Mouse (Mus musculus): Measurements from ENCODE around the gene Msi2. TPM values are rescaled to one million over a fixed set of nuclear protein-coding genes. Genes with fewer than 3 reads are reported as not detected.

Msi2 gene
- polyA plus RNA-seq, 1 experiment from 2014 or later = 25.6 TPM

DNA sequence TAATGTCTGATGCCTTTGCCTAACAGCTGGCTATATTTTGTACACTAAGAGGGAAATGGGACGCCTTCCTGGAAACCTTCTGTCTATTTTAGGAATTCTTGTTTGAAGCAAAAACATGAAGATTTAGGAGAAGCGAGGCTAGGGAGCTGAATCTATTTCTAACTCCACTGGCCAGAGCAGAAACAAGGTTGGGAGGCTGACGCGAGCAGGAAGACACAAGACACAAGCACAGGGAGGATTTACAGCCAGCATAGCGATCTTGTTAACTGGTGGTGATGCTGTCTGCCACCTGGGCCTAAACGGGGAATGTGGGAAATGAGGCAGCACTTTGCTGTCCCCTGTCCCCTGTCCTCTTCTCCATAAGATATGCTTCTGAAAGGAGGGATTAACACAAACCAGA lies 134.4 kb downstream of the Msi2 start:
- no peak overlapping the region for H3K4me3 ChIP-seq (ENCODE audit: low read depth, low read length)
- ATAC-seq (ENCODE audit: low read depth) = no peak
- H3K36me3 ChIP-seq (ENCODE audit: control insufficient read depth, insufficient read depth, low read length) = no peaks in the 10 kb centered on the region
- WGBS = 7% methylated on average over 6 of the region's 6 CpGs
- H3K9ac ChIP-seq (replicated peaks; ENCODE audit: low read depth, low read length) = no peak overlapping the region
- peak overlapping the region; percentile 78 for H3K27ac ChIP-seq (ENCODE audit: low read depth, low read length)
- H3K4me2 ChIP-seq (ENCODE audit: low read depth, low read length) = no peak overlapping the region
- peaks cover 74% of the 10 kb centered on the region for H3K4me1 ChIP-seq (ENCODE audit: control insufficient read depth, insufficient read depth, low read length)
- no peaks in the 10 kb centered on the region for H3K27me3 ChIP-seq (ENCODE audit: control insufficient read depth, insufficient read depth, low read length)
- no peaks in the 10 kb centered on the region for H3K9me3 ChIP-seq (ENCODE audit: control insufficient read depth, low read length)

DNA sequence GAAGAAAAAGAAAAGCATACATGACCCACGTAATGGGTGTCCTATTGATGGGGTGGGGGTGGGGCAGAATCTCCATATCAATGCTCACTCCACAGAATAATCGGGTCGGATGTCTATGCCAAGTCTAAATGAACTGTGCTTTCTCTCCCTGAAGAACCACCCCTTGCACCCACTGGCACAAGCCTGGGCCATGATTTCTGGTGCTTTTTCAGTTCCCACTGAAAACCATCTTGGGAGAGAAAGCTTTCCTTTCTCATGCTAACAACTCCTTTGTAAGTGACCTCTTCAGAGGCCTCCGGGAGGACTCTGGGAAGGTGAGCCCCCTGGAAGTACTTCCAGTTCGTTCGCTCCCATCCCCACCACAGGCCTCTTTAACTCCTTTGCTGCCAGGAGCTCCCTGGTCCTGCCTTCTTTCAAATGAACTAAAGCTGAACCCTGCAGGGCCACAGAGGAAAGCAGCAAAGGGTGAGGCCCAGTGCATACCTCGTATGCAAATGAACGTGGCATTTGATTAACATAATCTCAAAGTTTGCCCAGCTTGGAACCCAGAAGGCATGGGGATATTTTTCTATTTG lies 135.0 kb downstream of the Msi2 start:
- Histone ChIP-seq H3K9me3 (ENCODE audit: control insufficient read depth, low read length) (no peaks in the 10 kb centered on the region), H3K4me1 (ENCODE audit: control insufficient read depth, insufficient read depth, low read length) (peaks cover 69% of the 10 kb centered on the region), H3K27ac (ENCODE audit: low read depth, low read length) (peak overlapping the region; percentile 78), H3K4me2 (ENCODE audit: low read depth, low read length) (0 out of 2 replicates have a peak overlapping the region, but pooled peaks have one; percentile 1), H3K36me3 (ENCODE audit: control insufficient read depth, insufficient read depth, low read length) (no peaks in the 10 kb centered on the region), H3K9ac (replicated peaks; ENCODE audit: low read depth, low read length) (no peak overlapping the region; the same call in 1 of the 2 replicates), H3K4me3 (ENCODE audit: low read depth, low read length) (no peak overlapping the region), H3K27me3 (ENCODE audit: control insufficient read depth, insufficient read depth, low read length) (no peaks in the 10 kb centered on the region)
- ATAC-seq (ENCODE audit: low read depth) = peak; percentile 69; the same call in 1 of the 2 replicates
- WGBS = 5% methylated on average over 8 of the region's 8 CpGs

DNA sequence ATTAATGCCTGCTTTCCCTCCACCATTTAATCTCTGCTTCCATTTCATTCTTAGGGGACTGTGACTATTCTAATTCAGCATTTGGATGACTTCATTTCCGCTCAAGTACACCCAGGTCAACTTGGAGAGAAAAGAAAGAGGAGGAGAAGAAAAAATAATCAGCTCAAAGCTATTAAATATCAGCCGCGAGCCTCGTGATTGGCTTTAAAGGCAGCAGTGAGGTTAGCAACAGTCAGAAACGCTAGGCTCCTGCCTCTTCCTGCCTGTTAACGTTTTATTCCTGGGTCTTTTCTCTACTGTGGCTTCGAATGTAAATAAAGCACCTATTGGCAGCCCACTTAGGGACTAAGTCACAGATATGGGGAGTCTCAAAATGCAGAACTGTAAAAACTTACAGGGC lies 135.5 kb downstream of the Msi2 start:
- Histone ChIP-seq H3K4me3 (ENCODE audit: low read depth, low read length) (no peak overlapping the region), H3K9me3 (ENCODE audit: control insufficient read depth, low read length) (no peaks in the 10 kb centered on the region), H3K4me2 (ENCODE audit: low read depth, low read length) (peak overlapping the region; percentile 1; the same call in 1 of the 2 replicates), H3K27ac (ENCODE audit: low read depth, low read length) (peak overlapping the region; percentile 78), H3K36me3 (ENCODE audit: control insufficient read depth, insufficient read depth, low read length) (no peaks in the 10 kb centered on the region), H3K4me1 (ENCODE audit: control insufficient read depth, insufficient read depth, low read length) (peaks cover 63% of the 10 kb centered on the region), H3K27me3 (ENCODE audit: control insufficient read depth, insufficient read depth, low read length) (no peaks in the 10 kb centered on the region), H3K9ac (replicated peaks; ENCODE audit: low read depth, low read length) (no peak overlapping the region; the same call in 1 of the 2 replicates)
- 4% methylated on average over 7 of the region's 7 CpGs for WGBS
- ATAC-seq (ENCODE audit: low read depth) = peak; percentile 7; the same call in 1 of the 2 replicates

DNA sequence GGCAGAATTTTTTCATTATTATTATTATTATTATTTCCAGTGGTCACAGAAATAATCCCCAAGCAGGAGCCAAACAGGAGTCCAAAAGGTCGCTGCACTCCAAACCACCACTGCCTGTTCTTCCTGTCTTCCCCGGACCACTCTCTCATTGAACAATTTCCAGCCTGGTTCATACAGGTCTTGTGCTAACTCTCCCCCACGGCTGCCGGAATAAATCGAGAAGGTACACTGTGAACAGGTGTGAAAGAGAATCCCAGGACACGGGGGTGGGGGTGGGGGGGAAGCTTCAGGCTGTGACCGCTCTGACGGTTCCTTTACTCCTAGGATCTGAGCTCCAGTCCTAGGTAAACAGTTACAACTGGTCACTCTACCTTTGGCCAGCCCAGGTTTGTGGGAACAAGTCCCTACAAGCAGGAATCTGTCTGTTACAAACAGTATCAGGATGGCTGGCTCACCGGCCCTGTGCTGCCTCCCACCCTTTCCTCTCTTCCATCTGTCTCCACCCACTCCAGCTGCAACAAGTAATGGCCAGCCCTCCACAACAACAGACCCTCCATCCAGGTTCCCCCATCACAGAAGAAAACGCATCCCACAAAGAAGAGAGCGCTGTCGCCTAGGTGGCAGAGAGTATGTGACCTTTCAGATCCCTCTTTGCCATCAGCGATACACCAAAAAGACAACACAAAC lies 136.1 kb downstream of the Msi2 start:
- no peak for ATAC-seq (ENCODE audit: low read depth)
- no peaks in the 10 kb centered on the region for H3K27me3 ChIP-seq (ENCODE audit: control insufficient read depth, insufficient read depth, low read length)
- peak overlapping the region; percentile 1; the same call in 1 of the 2 replicates for H3K4me2 ChIP-seq (ENCODE audit: low read depth, low read length)
- H3K4me1 ChIP-seq (ENCODE audit: control insufficient read depth, insufficient read depth, low read length) = peaks cover 62% of the 10 kb centered on the region
- no peaks in the 10 kb centered on the region for H3K9me3 ChIP-seq (ENCODE audit: control insufficient read depth, low read length)
- H3K9ac ChIP-seq (replicated peaks; ENCODE audit: low read depth, low read length) = no peak overlapping the region
- no peaks in the 10 kb centered on the region for H3K36me3 ChIP-seq (ENCODE audit: control insufficient read depth, insufficient read depth, low read length)
- peak overlapping the region; percentile 78 for H3K27ac ChIP-seq (ENCODE audit: low read depth, low read length)
- 14% methylated on average over 13 of the region's 13 CpGs for WGBS
- no peak overlapping the region for H3K4me3 ChIP-seq (ENCODE audit: low read depth, low read length)

DNA sequence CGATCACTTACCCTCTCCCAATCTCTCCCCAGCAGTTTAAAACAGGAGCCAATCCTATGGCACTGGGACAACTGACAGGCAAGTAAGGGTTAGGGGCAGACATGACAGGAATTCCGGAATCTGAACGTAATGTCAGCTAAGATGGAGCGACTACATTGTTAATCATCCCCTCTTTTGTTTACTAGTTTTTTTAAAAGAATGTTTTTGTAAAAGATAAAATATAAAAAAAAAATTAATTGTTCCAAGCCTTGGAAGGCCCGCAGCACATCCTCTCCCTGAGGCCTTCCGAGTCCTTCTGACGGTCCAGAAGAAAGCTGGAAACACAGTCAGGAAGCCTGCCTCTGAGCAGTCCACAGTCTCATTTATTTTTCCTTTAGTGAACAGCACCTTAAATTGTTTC lies 136.9 kb downstream of the Msi2 start:
- 53% methylated on average over 7 of the region's 7 CpGs for WGBS
- no peaks in the 10 kb centered on the region for H3K36me3 ChIP-seq (ENCODE audit: control insufficient read depth, insufficient read depth, low read length)
- H3K4me1 ChIP-seq (ENCODE audit: control insufficient read depth, insufficient read depth, low read length) = peaks cover 59% of the 10 kb centered on the region
- ATAC-seq (ENCODE audit: low read depth) = no peak
- H3K4me3 ChIP-seq (ENCODE audit: low read depth, low read length) = no peak overlapping the region
- H3K9ac ChIP-seq (replicated peaks; ENCODE audit: low read depth, low read length) = no peak overlapping the region
- no peaks in the 10 kb centered on the region for H3K9me3 ChIP-seq (ENCODE audit: control insufficient read depth, low read length)
- peak overlapping the region; percentile 78; the same call in 1 of the 2 replicates for H3K27ac ChIP-seq (ENCODE audit: low read depth, low read length)
- H3K27me3 ChIP-seq (ENCODE audit: control insufficient read depth, insufficient read depth, low read length) = no peaks in the 10 kb centered on the region
- H3K4me2 ChIP-seq (ENCODE audit: low read depth, low read length) = no peak overlapping the region

DNA sequence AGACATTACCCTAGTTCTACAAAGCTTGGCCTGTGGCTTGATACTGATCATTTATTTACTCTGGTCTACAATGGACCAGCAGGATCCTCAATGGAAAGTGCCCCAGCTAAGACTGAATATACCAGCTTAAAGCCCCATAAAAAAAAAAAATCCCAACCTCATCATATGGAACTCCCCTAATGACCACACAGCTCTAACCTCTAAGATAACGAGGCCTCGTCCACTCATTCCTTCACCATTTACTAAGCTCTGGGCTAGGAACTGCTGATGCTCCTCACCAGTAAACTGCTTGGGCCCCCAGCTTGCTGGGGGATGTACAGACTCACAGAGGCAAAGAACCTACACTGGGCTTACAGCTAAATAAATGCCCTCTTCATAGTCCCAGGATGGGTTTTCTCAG lies 139.6 kb downstream of the Msi2 start:
- H3K4me1 ChIP-seq (ENCODE audit: control insufficient read depth, insufficient read depth, low read length) = peaks cover 49% of the 10 kb centered on the region
- WGBS = 80% methylated on average over 2 of the region's 2 CpGs
- no peak for ATAC-seq (ENCODE audit: low read depth)
- no peaks in the 10 kb centered on the region for H3K36me3 ChIP-seq (ENCODE audit: control insufficient read depth, insufficient read depth, low read length)
- no peak overlapping the region for H3K4me3 ChIP-seq (ENCODE audit: low read depth, low read length)
- no peaks in the 10 kb centered on the region for H3K27me3 ChIP-seq (ENCODE audit: control insufficient read depth, insufficient read depth, low read length)
- no peak overlapping the region for H3K4me2 ChIP-seq (ENCODE audit: low read depth, low read length)
- H3K9ac ChIP-seq (replicated peaks; ENCODE audit: low read depth, low read length) = no peak overlapping the region
- no peak overlapping the region for H3K27ac ChIP-seq (ENCODE audit: low read depth, low read length)
- H3K9me3 ChIP-seq (ENCODE audit: control insufficient read depth, low read length) = no peaks in the 10 kb centered on the region

DNA sequence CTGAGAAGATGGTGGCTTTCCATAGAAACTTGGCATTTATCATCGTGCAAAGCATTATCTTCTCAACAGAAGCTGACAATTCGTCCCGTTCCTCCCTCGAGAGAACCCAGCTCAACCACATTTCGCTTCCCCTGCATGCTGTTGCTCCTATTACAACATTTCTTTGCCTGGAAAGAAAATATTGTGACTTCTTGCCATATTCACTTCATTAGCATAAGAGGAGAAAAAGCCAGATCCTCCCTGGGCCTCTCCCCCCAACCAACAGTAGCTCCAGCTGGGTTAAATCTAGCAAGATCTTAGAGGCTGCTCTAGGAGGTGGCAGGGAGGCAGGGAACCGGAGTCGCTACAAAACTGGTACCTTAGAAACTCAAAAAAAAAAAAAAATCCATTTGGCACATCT lies 141.2 kb downstream of the Msi2 start:
- Histone ChIP-seq H3K27ac (ENCODE audit: low read depth, low read length) (no peak overlapping the region), H3K9me3 (ENCODE audit: control insufficient read depth, low read length) (no peaks in the 10 kb centered on the region)
- WGBS = 58% methylated on average over 7 of the region's 7 CpGs

DNA sequence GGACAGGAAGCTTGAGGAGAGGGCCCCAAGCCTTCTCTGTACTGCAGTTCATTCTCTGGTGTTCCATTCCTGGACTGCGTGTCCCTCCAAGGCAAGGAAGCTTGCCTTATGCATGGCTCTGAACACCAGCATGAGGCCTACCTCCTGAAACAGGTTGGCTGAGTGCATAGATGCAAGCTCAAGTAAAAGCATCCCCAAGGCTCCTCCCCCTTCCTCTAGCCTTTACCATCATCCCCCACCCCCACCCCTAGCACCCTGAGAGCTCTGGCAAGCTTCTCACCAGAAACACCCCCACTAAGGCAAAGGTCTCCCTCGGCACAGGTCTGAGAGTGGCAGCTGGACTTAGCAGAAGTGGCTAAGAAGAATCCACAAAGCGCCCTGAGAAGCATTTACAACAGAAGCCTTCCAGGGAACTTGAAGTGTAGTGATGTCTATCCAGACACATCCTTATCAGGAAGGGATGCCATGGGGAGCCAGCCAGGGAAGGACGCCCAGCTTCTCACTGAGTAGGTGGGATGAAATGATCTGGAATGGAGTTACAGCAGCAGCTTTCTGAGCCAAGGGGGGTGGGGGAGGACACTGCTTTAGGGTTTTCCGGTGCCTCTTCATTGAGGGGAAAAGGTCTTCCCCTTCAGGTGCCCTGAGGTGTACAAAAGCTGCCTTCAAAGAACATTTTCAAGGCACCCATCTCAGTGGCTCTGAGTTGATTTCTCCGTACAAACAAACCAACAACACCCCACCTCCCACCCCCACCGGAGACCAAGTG lies 141.9 kb downstream of the Msi2 start:
- Histone ChIP-seq H3K4me3 (ENCODE audit: low read depth, low read length) (no peak overlapping the region), H3K9me3 (ENCODE audit: control insufficient read depth, low read length) (no peaks in the 10 kb centered on the region), H3K27ac (ENCODE audit: low read depth, low read length) (no peak overlapping the region), H3K36me3 (ENCODE audit: control insufficient read depth, insufficient read depth, low read length) (no peaks in the 10 kb centered on the region), H3K27me3 (ENCODE audit: control insufficient read depth, insufficient read depth, low read length) (no peaks in the 10 kb centered on the region), H3K4me1 (ENCODE audit: control insufficient read depth, insufficient read depth, low read length) (peaks cover 51% of the 10 kb centered on the region), H3K9ac (replicated peaks; ENCODE audit: low read depth, low read length) (no peak overlapping the region), H3K4me2 (ENCODE audit: low read depth, low read length) (no peak overlapping the region)
- ATAC-seq (ENCODE audit: low read depth) = no peak
- WGBS = 80% methylated on average over 7 of the region's 7 CpGs

More for the DNA sequence above, 141.2 kb downstream of the Msi2 start:
- no peaks in the 10 kb centered on the region for H3K36me3 ChIP-seq (ENCODE audit: control insufficient read depth, insufficient read depth, low read length)
- no peaks in the 10 kb centered on the region for H3K27me3 ChIP-seq (ENCODE audit: control insufficient read depth, insufficient read depth, low read length)
- H3K4me1 ChIP-seq (ENCODE audit: control insufficient read depth, insufficient read depth, low read length) = peaks cover 48% of the 10 kb centered on the region
- no peak for ATAC-seq (ENCODE audit: low read depth)
- no peak overlapping the region for H3K4me3 ChIP-seq (ENCODE audit: low read depth, low read length)
- H3K4me2 ChIP-seq (ENCODE audit: low read depth, low read length) = no peak overlapping the region
- no peak overlapping the region for H3K9ac ChIP-seq (replicated peaks; ENCODE audit: low read depth, low read length)

Data from neural tube, embryonic 14.5 days (tissue).